8 mouse cellular contexts compared by ENCODE assay signal in genomic region chr19:45207662-45208437, GRCm38 (mm10). TPM values are rescaled to one million over a fixed set of nuclear protein-coding genes. Genes with fewer than 3 reads are reported as not detected.
DNase-seq lines count a peak whose midpoint lies in the region; ATAC-seq and TF ChIP-seq lines count a peak whose summit lies in the region.

No protein-coding gene starts in this region.

- TF ChIP-seq EP300 in lung, postnatal 0 days (IDR thresholded peaks at IDR 0.05) = no peak

- H3K4me1 ChIP-seq in lung, postnatal 0 days (ENCODE audit: insufficient read depth, low read depth, low read length) = no peaks in the 10 kb centered on the region
- H3K4me1 ChIP-seq in lung, adult 2 months (ENCODE audit: control insufficient read depth, insufficient read depth, low read length) = peaks cover 5% of the 10 kb centered on the region; the same call in 1 of the 2 replicates
- peaks cover 12% of the 10 kb centered on the region for H3K4me1 ChIP-seq in heart, embryonic 12.5 days (replicated peaks)
- H3K4me1 ChIP-seq in small intestine, adult 2 months (ENCODE audit: control insufficient read depth, insufficient read depth, insufficient read length, low read length) = no peaks in the 10 kb centered on the region

- H3K27ac ChIP-seq in lung, postnatal 0 days (ENCODE audit: low read length) = no peak overlapping the region
- peak overlapping the region; percentile 67 for H3K27ac ChIP-seq in heart, embryonic 12.5 days (ENCODE audit: poor library complexity, severe bottlenecking)
- no peak overlapping the region for H3K27ac ChIP-seq in small intestine, adult 2 months (ENCODE audit: insufficient read depth, low read depth, low read length)
- no peak overlapping the region for H3K27ac ChIP-seq in left cerebral cortex, adult 2 months

- DNase-seq in lung, postnatal 0 days (ENCODE audit: low spot score) = peak; percentile 50
- no peak for DNase-seq in lung, adult 2 months
- peak; percentile 71 to 80 for DNase-seq in kidney, postnatal 4 days
- no peak for DNase-seq in layer of hippocampus, postnatal 10 days (ENCODE audit: low spot score in 2 of 2)
- no peak for DNase-seq in cerebellum, adult 11-12 months
- DNase-seq in left cerebral cortex, adult 2 months (ENCODE audit: extremely low spot score in 1 of 2, low spot score in 2 of 2) = no peak

- 0 out of 2 replicates have a peak, but pooled peaks cover 4% of the 10 kb centered on the region for H3K27me3 ChIP-seq in lung, postnatal 0 days (replicated peaks; ENCODE audit: insufficient read depth, low read length)
- peaks cover 11% of the 10 kb centered on the region; the same call in 1 of the 2 replicates for H3K27me3 ChIP-seq in heart, embryonic 12.5 days (replicated peaks)
- 0 out of 2 replicates have a peak, but pooled peaks cover 10% of the 10 kb centered on the region for H3K27me3 ChIP-seq in small intestine, adult 2 months (ENCODE audit: control insufficient read depth, insufficient read depth, low read length)

- TF ChIP-seq CTCF in lung, postnatal 0 days (IDR thresholded peaks at IDR 0.05) = no peak
- no peak for TF ChIP-seq CTCF in lung, adult 2 months (IDR thresholded peaks at IDR 0.05; ENCODE audit: insufficient read depth, low read length)
- no peak for TF ChIP-seq CTCF in small intestine, adult 2 months (IDR thresholded peaks at IDR 0.05; ENCODE audit: extremely low read depth, insufficient read length, insufficient replicate concordance, low read depth, low read length)
- no peak for TF ChIP-seq CTCF in left cerebral cortex, adult 2 months (IDR thresholded peaks at IDR 0.05)

- intact Hi-C loops in left cerebral cortex, adult 2 months (cut with DNase I) = no loop called here

- H3K36me3 ChIP-seq in lung, postnatal 0 days (ENCODE audit: insufficient read depth, low read length) = no peaks in the 10 kb centered on the region
- no peaks in the 10 kb centered on the region for H3K36me3 ChIP-seq in heart, embryonic 12.5 days
- H3K36me3 ChIP-seq in small intestine, adult 2 months (ENCODE audit: control insufficient read depth, insufficient read depth, low read length) = no peaks in the 10 kb centered on the region

- peak overlapping the region; percentile 30 for H3K4me3 ChIP-seq in lung, postnatal 0 days (ENCODE audit: low read depth, low read length)
- no peak overlapping the region for H3K4me3 ChIP-seq in lung, adult 2 months (replicated peaks; ENCODE audit: extremely low read depth, low read depth, low read length)
- H3K4me3 ChIP-seq in heart, embryonic 12.5 days = peak overlapping the region; percentile 44
- peak overlapping the region; percentile 5; the same call in 1 of the 2 replicates for H3K4me3 ChIP-seq in small intestine, adult 2 months (ENCODE audit: low read depth, low read length)
- no peak overlapping the region for H3K4me3 ChIP-seq in left cerebral cortex, adult 2 months

- WGBS in lung, postnatal 0 days = 18% methylated on average over 19 of the region's 19 CpGs
- WGBS in lung, adult 2 months = 13% methylated on average over 19 of the region's 19 CpGs
- 19% methylated on average over 19 of the region's 19 CpGs for WGBS in heart, embryonic 12.5 days
- WGBS in small intestine, adult 2 months = 23% methylated on average over 19 of the region's 19 CpGs

- H3K9me3 ChIP-seq in lung, postnatal 0 days (ENCODE audit: low read length) = no peaks in the 10 kb centered on the region
- H3K9me3 ChIP-seq in heart, embryonic 12.5 days (replicated peaks) = peaks cover 5% of the 10 kb centered on the region

- H3K4me2 ChIP-seq in lung, postnatal 0 days (replicated peaks; ENCODE audit: low read depth, low read length) = peak overlapping the region; percentile 58
- H3K4me2 ChIP-seq in heart, embryonic 12.5 days = peak overlapping the region; percentile 70

- ATAC-seq in lung, postnatal 0 days = peak; percentile 67
- ATAC-seq in heart, embryonic 12.5 days (ENCODE audit: insufficient number of reproducible peaks, low FRiP score) = peak; percentile 85

- no peak overlapping the region for H3K9ac ChIP-seq in lung, postnatal 0 days (replicated peaks; ENCODE audit: low read depth)
- H3K9ac ChIP-seq in heart, embryonic 12.5 days = peak overlapping the region; percentile 50; the same call in 1 of the 2 replicates

- no peak for TF ChIP-seq POLR2A in lung, adult 2 months (IDR thresholded peaks at IDR 0.05; ENCODE audit: borderline replicate concordance, extremely low read depth, low read depth, low read length)
- TF ChIP-seq POLR2A in small intestine, adult 2 months (IDR thresholded peaks at IDR 0.05; ENCODE audit: low read depth, low read length) = no peak

RNA-seq across cellular contexts. Expression of gene Lbx1, which starts 27.8 kb away (rescaled TPM):
- polyA plus RNA-seq in lung, postnatal 0 days (2015; fragmentation: Nextera tagmentation; extraction: Ambion mirVana) = not detected in 2 replicates
- 0.05 and 0.09 TPM in 2 replicates for polyA plus RNA-seq in lung, adult 2 months (2012; rRNA removed)
- not detected in 2 replicates for polyA plus RNA-seq in heart, embryonic 12.5 days (2016; fragmentation: Nextera tagmentation; extraction: Ambion mirVana)
- not detected in 2 replicates for polyA plus RNA-seq in small intestine, adult 2 months (2012; rRNA removed)
- total RNA-seq in layer of hippocampus, postnatal 10 days (2021) = not detected
- not detected for total RNA-seq in left cerebral cortex, adult 2 months (2021)

RNA-seq across cellular contexts. Expression of gene Tlx1, which starts 57.4 kb away (rescaled TPM):
- polyA plus RNA-seq in lung, postnatal 0 days (2015; fragmentation: Nextera tagmentation; extraction: Ambion mirVana) = not detected in 2 replicates
- polyA plus RNA-seq in lung, adult 2 months (2012; rRNA removed) = not detected in 2 replicates
- polyA plus RNA-seq in heart, embryonic 12.5 days (2016; fragmentation: Nextera tagmentation; extraction: Ambion mirVana) = 0.40 and 0.50 TPM in 2 replicates
- not detected in 2 replicates for polyA plus RNA-seq in small intestine, adult 2 months (2012; rRNA removed)
- not detected for total RNA-seq in layer of hippocampus, postnatal 10 days (2021)
- not detected for total RNA-seq in left cerebral cortex, adult 2 months (2021)

Comparison
In these comparisons a context has a peak if more than half of its experiments do, and no peak if none do; other contexts are left out.
1. DNase-seq: peak in lung, postnatal 0 days (single experiment) and kidney, postnatal 4 days (2 of 2); none in lung, adult 2 months (single experiment), layer of hippocampus, postnatal 10 days (0 of 2), cerebellum, adult 11-12 months (single experiment) and left cerebral cortex, adult 2 months (0 of 2).
2. H3K4me3 ChIP-seq: peak in lung, postnatal 0 days (single experiment), heart, embryonic 12.5 days (single experiment) and small intestine, adult 2 months (single experiment); none in lung, adult 2 months (single experiment) and left cerebral cortex, adult 2 months (single experiment).